Mouse (Mus musculus) limb, embryonic 10.5 days (tissue): ENCODE measurements around the gene Brms1. TPM values are rescaled to one million over a fixed set of nuclear protein-coding genes. Genes with fewer than 3 reads are reported as not detected.

Experiments
- DNase-seq: peaks from one replicate; pipeline ENCODE4 v3.0.0-alpha.2; 2017; ENCODE audit warnings: low spot score
- H3K27ac ChIP-seq: fragments of 300-500 bp; sonication (generic); 2 replicates; pipeline ENCODE4 v1.5.1; 2016; ENCODE audit warnings: mild to moderate bottlenecking
- H3K27me3 ChIP-seq: fragments of 300-500 bp; sonication (generic); 2 replicates; pipeline ENCODE4 v1.6.1; 2016; ENCODE audit warnings: low read depth, mild to moderate bottlenecking; ENCODE audit not compliant: poor library complexity, severe bottlenecking
- H3K36me3 ChIP-seq: fragments of 300-500 bp; sonication (generic); 2 replicates; pipeline ENCODE4 v1.6.1; 2016; ENCODE audit warnings: mild to moderate bottlenecking, moderate library complexity
- H3K4me1 ChIP-seq: fragments of 300-500 bp; sonication (generic); 2 replicates; pipeline ENCODE4 v1.6.1; 2016
- H3K4me3 ChIP-seq: fragments of 300-500 bp; sonication (generic); 2 replicates; pipeline ENCODE4 v1.5.1; 2016; ENCODE audit warnings: mild to moderate bottlenecking, moderate library complexity
- H3K9me3 ChIP-seq: fragments of 300-500 bp; sonication (generic); replicated peaks from 2 replicates; pipeline ENCODE4 v1.6.1; 2016; ENCODE audit warnings: mild to moderate bottlenecking
- WGBS: fragments of 180-500 bp; shearing (Covaris S2); methylation state at CpG from one replicate; pipeline ENCODE4 v1.1.7; 2016; 5-methylcytosine and 5-hydroxymethylcytosine counted together
- polyA plus RNA-seq: library from polyadenylated mRNA; unstranded; fragments of >200 nt; fragmentation: Nextera tagmentation; extraction: Ambion mirVana; gene quantifications from 2 replicates; pipeline ENCODE4 v1.2.1, GENCODE M21; 2016

Brms1 gene
- polyA plus RNA-seq, 1 experiment from 2014 or later, result 74.6 TPM

DNA sequence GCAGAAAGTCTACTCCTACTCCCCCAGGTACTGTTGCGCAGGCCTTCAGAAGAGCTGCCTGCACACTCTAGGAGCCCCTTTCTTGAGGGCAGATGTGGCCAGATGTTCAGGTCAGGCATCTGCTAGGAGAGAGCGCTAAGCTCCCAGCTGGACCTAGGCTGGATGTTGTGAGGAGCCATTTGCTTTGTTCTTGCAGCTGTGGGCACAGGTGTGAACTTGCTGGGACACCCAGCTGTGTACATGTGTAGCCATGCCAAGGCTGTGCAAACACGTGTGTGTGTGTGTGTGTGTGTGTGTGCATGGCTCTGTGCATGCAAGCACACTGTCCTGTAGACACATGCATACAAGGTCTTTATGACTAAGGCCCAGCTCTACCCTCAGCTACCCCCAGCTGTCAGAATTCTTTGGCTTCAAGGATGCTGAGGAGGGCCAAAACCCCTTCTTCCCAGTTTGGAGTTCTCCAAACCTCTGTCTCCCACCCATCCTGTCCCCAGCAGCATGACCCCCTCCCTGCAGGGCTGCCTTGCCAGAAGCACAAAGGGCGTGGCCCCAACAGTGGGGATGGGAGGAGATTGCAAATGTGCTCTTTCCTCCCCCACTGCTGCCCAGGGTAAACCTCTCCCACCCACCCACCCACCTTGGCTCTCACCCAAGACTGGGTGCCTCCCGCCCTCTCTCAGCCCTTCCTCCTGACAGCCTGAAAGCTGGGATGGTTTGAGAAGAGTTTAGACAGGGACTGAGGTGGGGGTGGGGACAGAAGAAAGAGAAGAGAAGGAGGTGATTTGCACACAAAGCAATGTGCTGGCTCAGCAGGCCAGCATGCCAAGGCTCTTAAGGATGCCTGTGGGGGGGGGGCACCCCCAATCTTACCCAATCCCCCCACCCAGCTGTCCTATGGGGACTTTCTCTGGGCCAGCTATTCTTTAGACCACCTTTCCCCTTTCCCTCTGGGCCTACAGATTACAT, 19.5 kb downstream of the Brms1 start:
- DNase-seq, result peak; percentile 61
- Histone ChIP-seq H3K9me3 (no peaks in the 10 kb centered on the region), H3K4me3 (0 out of 2 replicates have a peak overlapping the region, but pooled peaks have one; percentile 4), H3K4me1 (peaks cover 83% of the 10 kb centered on the region), H3K27me3 (0 out of 2 replicates have a peak, but pooled peaks cover under 1% of the 10 kb centered on the region), H3K36me3 (no peaks in the 10 kb centered on the region), H3K27ac (peak overlapping the region; percentile 82)
- WGBS, result 31% methylated on average over 5 of the region's 5 CpGs

DNA sequence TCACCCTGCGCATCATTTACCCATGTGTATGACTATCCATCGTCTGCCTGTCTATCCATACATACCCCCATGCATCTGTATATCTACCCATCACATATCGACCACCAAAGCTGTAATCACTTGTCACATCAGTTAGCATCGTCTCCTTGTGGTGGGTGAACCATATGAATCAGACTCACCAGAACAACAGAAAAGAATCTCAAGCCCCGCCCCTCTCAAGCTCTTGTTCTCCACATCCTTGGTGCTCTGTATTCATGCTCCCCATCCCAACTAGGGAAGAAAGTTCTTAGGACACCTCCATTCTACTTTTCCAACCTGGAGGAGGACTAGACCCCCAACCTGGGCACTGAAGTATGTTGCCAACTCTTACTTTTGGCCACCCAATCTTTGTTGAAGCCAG, 20.9 kb downstream of the Brms1 start:
- Histone ChIP-seq H3K36me3 (no peaks in the 10 kb centered on the region), H3K4me3 (0 out of 2 replicates have a peak overlapping the region, but pooled peaks have one; percentile 6), H3K27ac (peak overlapping the region; percentile 72), H3K4me1 (peaks cover 80% of the 10 kb centered on the region), H3K9me3 (no peaks in the 10 kb centered on the region), H3K27me3 (no peaks in the 10 kb centered on the region)
- 88% methylated on average over 5 of the region's 5 CpGs for WGBS
- DNase-seq, result no peak

DNA sequence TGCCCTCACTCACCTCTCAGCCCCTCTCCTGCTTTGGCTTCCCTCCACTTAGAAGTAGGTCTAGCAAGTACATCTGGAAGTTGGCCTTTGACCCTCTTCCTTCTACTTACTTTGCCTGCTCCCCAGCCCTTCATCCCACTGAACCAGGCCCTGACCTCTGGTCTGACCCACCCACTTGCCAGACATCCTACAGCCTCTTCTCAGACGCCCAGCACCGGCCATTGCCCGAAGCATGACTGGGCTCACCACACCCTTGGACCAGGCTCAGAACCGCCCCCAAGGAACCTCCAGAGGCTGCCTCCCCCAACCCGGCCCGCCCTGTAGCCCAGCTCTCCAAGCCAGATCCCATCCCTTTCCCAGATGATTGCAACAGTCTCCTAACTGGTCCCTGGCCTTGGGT, 21.3 kb downstream of the Brms1 start:
- peaks cover 82% of the 10 kb centered on the region for H3K4me1 ChIP-seq
- H3K27me3 ChIP-seq, result no peaks in the 10 kb centered on the region
- no peak for DNase-seq
- WGBS, result 33% methylated on average over 6 of the region's 6 CpGs
- H3K9me3 ChIP-seq, result no peaks in the 10 kb centered on the region
- H3K27ac ChIP-seq, result peak overlapping the region; percentile 72
- peak overlapping the region; percentile 6; the same call in 1 of the 2 replicates for H3K4me3 ChIP-seq
- H3K36me3 ChIP-seq, result no peaks in the 10 kb centered on the region

DNA sequence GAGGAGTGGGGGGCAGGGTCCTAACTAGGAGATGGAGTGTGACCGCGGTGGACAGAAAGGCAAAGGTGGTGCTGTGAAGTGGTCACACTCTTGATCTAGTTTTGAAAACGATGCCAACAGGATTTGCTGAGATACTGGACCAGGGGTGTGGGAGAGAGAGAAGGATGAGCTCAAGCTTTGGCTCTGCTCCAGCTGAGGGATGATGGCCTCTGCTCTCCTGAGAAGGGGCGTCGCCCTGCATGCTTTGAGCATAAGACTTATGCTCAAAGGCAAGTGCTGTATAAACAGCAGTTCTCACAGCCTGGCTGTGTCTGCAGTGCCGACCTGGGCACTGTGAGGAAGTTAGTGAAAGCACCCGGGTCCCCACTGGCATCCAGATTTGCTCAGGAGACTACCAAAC, 23.9 kb downstream of the Brms1 start:
- DNase-seq, result no peak
- Histone ChIP-seq H3K27ac (peak overlapping the region; percentile 70), H3K4me1 (peaks cover 82% of the 10 kb centered on the region), H3K9me3 (no peaks in the 10 kb centered on the region), H3K27me3 (0 out of 2 replicates have a peak, but pooled peaks cover 12% of the 10 kb centered on the region), H3K4me3 (no peak overlapping the region), H3K36me3 (no peaks in the 10 kb centered on the region)
- WGBS, result 76% methylated on average over 7 of the region's 7 CpGs

DNA sequence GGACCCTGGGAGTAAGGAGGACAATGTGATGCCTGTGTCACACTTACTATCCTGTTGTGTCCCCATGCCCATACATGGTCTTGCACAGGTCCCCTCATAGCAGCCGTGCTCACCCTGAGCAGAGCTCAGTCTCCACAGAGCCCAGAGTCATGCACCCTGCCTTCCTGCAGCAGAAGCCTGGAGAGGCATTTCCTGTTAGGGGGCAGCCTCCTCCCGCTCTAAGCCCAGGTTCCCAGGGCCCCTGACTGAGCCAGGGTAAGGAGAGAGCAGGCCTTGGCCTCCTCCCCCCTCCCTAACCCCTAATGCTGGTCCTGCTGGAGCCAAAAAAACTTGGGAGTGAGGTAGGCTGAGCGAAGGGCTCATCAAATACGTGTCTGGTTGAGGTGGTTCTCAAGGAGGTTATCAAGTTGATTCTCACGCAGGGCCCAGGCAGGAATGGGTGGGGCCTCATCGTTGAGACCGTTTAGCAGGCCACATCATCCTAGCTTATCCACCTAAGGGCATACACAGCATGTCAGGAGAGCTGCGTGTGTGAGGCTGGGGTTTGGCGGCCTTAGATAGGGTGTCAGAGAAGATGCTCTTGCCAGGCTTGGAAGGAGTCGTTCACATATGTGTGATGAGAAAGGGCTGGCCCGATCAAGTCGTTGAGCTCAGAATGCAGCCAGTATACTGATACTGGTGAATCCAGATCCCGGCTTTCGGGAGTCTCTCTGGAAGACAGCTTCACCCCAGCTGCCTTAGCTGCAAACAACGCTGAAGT, 26.1 kb downstream of the Brms1 start:
- Histone ChIP-seq H3K4me1 (peaks cover 84% of the 10 kb centered on the region), H3K27ac (peak overlapping the region; percentile 98), H3K27me3 (0 out of 2 replicates have a peak, but pooled peaks cover 12% of the 10 kb centered on the region), H3K4me3 (peak overlapping the region; percentile 67), H3K9me3 (no peaks in the 10 kb centered on the region), H3K36me3 (no peaks in the 10 kb centered on the region)
- WGBS, result 2% methylated on average over 15 of the region's 15 CpGs
- DNase-seq, result peak; percentile 66

DNA sequence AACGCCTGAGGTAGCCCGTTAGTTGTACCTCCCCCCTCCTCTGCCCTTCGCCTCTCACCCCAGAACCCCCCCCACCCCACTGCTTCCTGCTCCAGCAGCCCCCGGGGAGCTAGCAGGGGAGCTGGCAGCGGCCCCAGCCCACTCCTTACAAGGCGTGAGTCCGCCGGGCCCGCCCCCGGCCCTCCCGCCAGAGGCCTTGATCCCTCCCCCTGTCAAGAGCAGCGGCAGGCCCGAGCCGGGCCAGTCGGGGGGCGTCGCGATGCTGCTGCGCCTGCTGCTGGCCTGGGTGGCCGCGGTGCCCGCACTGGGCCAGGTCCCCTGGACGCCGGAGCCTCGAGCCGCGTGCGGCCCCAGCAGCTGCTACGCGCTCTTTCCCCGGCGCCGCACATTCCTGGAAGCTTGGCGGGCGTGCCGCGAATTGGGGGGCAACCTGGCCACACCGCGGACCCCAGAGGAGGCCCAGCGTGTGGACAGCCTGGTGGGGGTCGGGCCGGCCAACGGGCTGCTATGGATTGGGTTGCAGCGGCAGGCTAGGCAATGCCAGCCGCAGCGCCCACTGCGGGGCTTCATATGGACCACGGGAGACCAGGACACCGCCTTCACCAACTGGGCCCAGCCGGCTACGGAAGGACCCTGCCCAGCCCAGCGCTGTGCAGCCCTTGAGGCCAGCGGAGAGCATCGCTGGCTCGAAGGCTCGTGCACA, 26.9 kb downstream of the Brms1 start, which contains the start of gene Cd248:
Cd248 (plus strand) TSS at position 212 of the 703 bp plus-strand sequence.
- Histone ChIP-seq H3K27ac (peak within 1 kb of the TSS; percentile 98), H3K27me3 (0 out of 2 replicates have a peak, but pooled peaks cover 12% of the 10 kb centered on the region), H3K36me3 (no peaks in the 10 kb centered on the region), H3K4me1 (peaks cover 84% of the 10 kb centered on the region), H3K9me3 (no peaks in the 10 kb centered on the region), H3K4me3 (peak within 1 kb of the TSS; percentile 67)
- peak; percentile 86 for DNase-seq
- 1% methylated on average over 56 of the region's 56 CpGs for WGBS

DNA sequence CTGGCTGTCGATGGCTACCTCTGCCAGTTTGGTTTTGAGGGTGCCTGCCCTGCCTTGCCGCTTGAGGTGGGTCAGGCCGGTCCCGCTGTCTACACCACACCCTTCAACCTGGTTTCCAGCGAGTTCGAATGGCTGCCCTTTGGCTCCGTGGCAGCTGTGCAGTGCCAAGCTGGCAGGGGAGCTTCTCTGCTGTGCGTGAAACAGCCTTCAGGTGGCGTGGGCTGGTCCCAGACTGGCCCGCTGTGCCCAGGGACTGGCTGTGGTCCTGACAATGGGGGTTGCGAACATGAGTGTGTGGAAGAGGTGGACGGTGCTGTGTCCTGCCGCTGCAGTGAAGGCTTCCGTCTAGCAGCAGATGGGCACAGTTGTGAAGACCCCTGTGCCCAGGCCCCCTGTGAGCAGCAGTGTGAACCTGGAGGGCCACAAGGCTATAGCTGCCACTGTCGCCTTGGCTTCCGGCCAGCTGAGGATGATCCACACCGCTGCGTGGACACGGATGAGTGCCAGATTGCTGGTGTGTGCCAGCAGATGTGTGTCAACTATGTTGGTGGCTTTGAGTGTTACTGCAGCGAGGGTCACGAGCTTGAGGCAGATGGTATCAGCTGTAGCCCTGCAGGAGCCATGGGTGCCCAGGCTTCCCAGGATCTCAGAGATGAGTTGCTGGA, 27.5 kb downstream of the Brms1 start:
- Histone ChIP-seq H3K4me1 (peaks cover 86% of the 10 kb centered on the region), H3K36me3 (no peaks in the 10 kb centered on the region), H3K9me3 (no peaks in the 10 kb centered on the region), H3K27ac (peak overlapping the region; percentile 98), H3K27me3 (0 out of 2 replicates have a peak, but pooled peaks cover 12% of the 10 kb centered on the region), H3K4me3 (peak overlapping the region; percentile 67)
- DNase-seq, result no peak
- 39% methylated on average over 21 of the region's 21 CpGs for WGBS

DNA sequence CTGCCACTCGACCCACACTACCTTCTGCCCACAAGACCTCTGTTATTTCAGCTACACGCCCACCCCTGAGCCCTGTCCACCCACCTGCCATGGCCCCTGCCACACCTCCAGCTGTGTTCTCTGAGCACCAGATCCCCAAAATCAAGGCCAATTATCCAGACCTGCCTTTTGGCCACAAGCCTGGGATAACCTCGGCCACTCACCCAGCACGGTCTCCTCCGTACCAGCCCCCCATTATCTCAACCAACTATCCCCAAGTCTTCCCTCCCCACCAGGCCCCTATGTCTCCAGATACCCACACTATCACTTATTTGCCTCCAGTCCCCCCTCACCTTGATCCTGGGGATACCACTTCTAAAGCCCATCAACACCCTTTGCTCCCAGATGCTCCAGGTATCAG, 28.3 kb downstream of the Brms1 start:
- H3K4me1 ChIP-seq, result peaks cover 84% of the 10 kb centered on the region
- DNase-seq, result no peak
- 74% methylated on average over 5 of the region's 5 CpGs for WGBS
- H3K27ac ChIP-seq, result peak overlapping the region; percentile 98
- no peaks in the 10 kb centered on the region for H3K36me3 ChIP-seq
- H3K4me3 ChIP-seq, result peak overlapping the region; percentile 67
- H3K9me3 ChIP-seq, result no peaks in the 10 kb centered on the region
- 0 out of 2 replicates have a peak, but pooled peaks cover 17% of the 10 kb centered on the region for H3K27me3 ChIP-seq

DNA sequence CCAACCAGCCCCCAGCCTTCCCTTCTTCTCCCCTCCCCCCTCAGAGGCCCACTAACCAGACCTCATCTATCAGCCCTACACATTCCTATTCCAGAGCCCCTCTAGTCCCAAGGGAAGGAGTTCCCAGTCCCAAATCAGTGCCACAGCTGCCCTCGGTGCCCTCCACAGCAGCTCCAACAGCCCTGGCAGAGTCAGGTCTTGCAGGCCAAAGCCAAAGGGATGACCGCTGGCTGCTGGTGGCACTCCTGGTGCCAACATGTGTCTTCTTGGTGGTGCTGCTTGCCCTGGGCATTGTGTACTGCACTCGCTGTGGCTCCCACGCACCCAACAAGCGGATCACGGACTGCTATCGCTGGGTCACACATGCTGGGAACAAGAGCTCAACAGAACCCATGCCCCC, 28.8 kb downstream of the Brms1 start:
- no peaks in the 10 kb centered on the region for H3K9me3 ChIP-seq
- no peak for DNase-seq
- peaks cover 79% of the 10 kb centered on the region for H3K4me1 ChIP-seq
- H3K4me3 ChIP-seq, result peak overlapping the region; percentile 67
- H3K27me3 ChIP-seq, result 0 out of 2 replicates have a peak, but pooled peaks cover 20% of the 10 kb centered on the region
- WGBS, result 76% methylated on average over 7 of the region's 7 CpGs
- H3K27ac ChIP-seq, result peak overlapping the region; percentile 98
- no peaks in the 10 kb centered on the region for H3K36me3 ChIP-seq

DNA sequence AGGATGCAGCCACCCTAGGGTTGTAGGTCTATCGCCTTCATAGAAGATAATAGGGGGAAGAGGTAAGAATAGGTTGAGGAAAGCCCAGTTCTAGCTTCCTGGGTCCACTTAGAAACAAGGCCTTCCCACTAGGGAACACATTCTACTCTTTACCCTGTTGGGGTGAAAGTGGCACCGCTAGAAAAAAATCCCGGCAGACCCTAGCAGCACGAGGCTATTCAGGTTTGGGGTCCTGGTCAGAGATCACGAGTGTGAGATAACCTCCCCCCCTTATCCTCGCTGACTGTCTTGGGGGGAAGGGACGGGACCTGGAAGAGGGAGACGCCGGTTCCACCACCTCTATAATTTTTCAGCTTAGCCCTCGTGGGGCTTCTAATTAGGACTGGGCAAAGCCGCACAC, 29.9 kb downstream of the Brms1 start:
- H3K27me3 ChIP-seq, result 0 out of 2 replicates have a peak, but pooled peaks cover 20% of the 10 kb centered on the region

DNA sequence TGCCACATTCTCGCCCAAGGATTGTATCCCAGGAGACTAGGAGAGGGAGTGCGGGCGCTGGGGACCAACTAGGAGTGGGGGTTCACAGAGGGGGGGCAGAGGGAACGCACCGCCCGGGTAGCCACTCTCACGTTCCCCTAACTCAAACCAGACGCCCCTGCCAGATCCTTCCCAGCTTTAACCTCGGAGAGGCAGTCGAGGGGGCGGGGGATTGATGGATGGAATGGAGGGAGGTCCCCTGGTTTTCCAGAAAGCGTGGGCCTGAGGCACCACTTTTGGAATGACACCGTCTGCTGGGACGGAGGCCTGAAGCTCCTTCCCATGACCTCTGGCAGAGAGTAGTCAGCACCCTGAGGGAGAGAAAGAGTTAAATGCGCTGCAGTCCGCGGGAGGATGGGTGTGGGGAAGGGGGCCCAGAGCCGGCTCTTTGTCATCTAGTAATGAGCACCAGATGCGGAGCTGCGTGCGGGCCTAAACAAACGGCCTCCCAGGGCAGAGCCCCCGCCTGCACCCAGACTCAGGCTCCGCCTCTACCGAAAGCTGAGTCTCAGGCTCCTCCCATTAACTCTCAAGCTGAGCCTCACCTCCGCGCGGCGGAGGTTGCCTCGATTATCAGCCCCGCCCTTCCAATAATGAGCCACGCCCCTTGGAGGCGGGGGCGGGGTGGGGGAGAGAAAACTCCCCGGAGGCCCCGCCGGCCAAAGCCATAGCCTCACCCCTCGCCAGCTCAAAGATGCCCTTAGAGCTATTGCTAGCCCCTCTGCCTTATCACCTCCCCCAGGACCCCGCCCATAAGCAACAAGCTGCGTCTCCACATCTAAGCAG, 30.6 kb downstream of the Brms1 start:
- WGBS, result under 1% methylated on average over 40 of the region's 40 CpGs
- Histone ChIP-seq H3K4me1 (peaks cover 68% of the 10 kb centered on the region), H3K9me3 (no peaks in the 10 kb centered on the region), H3K27me3 (0 out of 2 replicates have a peak, but pooled peaks cover 20% of the 10 kb centered on the region), H3K4me3 (peak overlapping the region; percentile 67), H3K27ac (peak overlapping the region; percentile 98), H3K36me3 (0 out of 2 replicates have a peak, but pooled peaks cover 3% of the 10 kb centered on the region)
- peak; percentile 95 for DNase-seq

More for the DNA sequence above, 29.9 kb downstream of the Brms1 start:
- Histone ChIP-seq H3K27ac (peak overlapping the region; percentile 98), H3K9me3 (no peaks in the 10 kb centered on the region), H3K4me1 (peaks cover 71% of the 10 kb centered on the region), H3K36me3 (no peaks in the 10 kb centered on the region), H3K4me3 (peak overlapping the region; percentile 67)
- no peak for DNase-seq
- WGBS, result 6% methylated on average over 11 of the region's 11 CpGs
